Mouse (Mus musculus): ENCODE data around the gene Nkpd1.
"Not testable (repeated sequence)": the region's sequence is repeated elsewhere in the genome, so short reads cannot be mapped to it uniquely, and the experiment has no call there.

Gene Nkpd1

GRCm38 (mm10) chr7:19506969-19507611, 10.5 kb upstream of the Nkpd1 start:
- DNase-seq: peak; percentile 88

GRCm38 (mm10) chr7:19507612-19507981, 10.0 kb upstream of the Nkpd1 start:
- DNase-seq: no peak

- peak; percentile 96 for DNase-seq
Observed at GRCm38 (mm10) chr7:19508150-19508923, 9.3 kb upstream of the Nkpd1 start, which contains the start of the genes Bloc1s3 and Trappc6a. Gene Bloc1s3, minus strand, starts transcription at chr7:19508367. Gene Trappc6a, plus strand, starts transcription at chr7:19508395.

GRCm38 (mm10) chr7:19508924-19509568, 8.6 kb upstream of the Nkpd1 start:
- DNase-seq: peak; percentile 19

GRCm38 (mm10) chr7:19509786-19510185, 7.9 kb upstream of the Nkpd1 start:
- no peak for DNase-seq

GRCm38 (mm10) chr7:19511934-19512333, 5.7 kb upstream of the Nkpd1 start:
- DNase-seq: not testable (repeated sequence)

- DNase-seq: no peak
Observed at GRCm38 (mm10) chr7:19512353-19512752, 5.3 kb upstream of the Nkpd1 start.

GRCm38 (mm10) chr7:19520032-19520431, 2.4 kb downstream of the Nkpd1 start:
- DNase-seq: peak; percentile 35

GRCm38 (mm10) chr7:19523017-19523756, 5.5 kb downstream of the Nkpd1 start:
- DNase-seq: no peak

GRCm38 (mm10) chr7:19523757-19524419, 6.2 kb downstream of the Nkpd1 start:
- peak; percentile 80 for DNase-seq

- DNase-seq: no peak
Observed at GRCm38 (mm10) chr7:19524420-19525104, 6.9 kb downstream of the Nkpd1 start.

- DNase-seq: no peak
Observed at GRCm38 (mm10) chr7:19525105-19525481, 7.5 kb downstream of the Nkpd1 start.

GRCm38 (mm10) chr7:19531077-19531476, 13.4 kb downstream of the Nkpd1 start:
- no peak for DNase-seq

- DNase-seq: no peak
Observed at GRCm38 (mm10) chr7:19532240-19532639, 14.6 kb downstream of the Nkpd1 start.

GRCm38 (mm10) chr7:19534676-19535075, 17.0 kb downstream of the Nkpd1 start:
- no peak for DNase-seq

GRCm38 (mm10) chr7:19540771-19541566, 23.3 kb downstream of the Nkpd1 start:
- no peak for DNase-seq

- no peak for DNase-seq
Observed at GRCm38 (mm10) chr7:19541681-19542154, 24.1 kb downstream of the Nkpd1 start.

GRCm38 (mm10) chr7:19542155-19542691, 24.6 kb downstream of the Nkpd1 start:
- DNase-seq: no peak

GRCm38 (mm10) chr7:19543584-19543983, 25.9 kb downstream of the Nkpd1 start:
- DNase-seq: no peak

- DNase-seq: no peak
Observed at GRCm38 (mm10) chr7:19546007-19546406, 28.4 kb downstream of the Nkpd1 start.

Data from embryo, embryonic 11 days (tissue).